ENCODE assay signal across 21 mouse cellular contexts in genomic region chr5:83868359-83868758, GRCm38 (mm10).
DNase-seq lines count a peak whose midpoint lies in the region; ATAC-seq lines count a peak whose summit lies in the region.
"Had no signal": no experiment of that assay in that cellular context is flagged by ENCODE, and none has a peak within 500 bp of the region (broad histone marks: within the 10 kb centered on the region; RNA-seq: fewer than 3 reads in every experiment).

No protein-coding gene starts in this region.

- H3K9ac ChIP-seq in forebrain, embryonic 14.5 days (ENCODE audit: low read length): no peak overlapping the region
- no peak overlapping the region for H3K9ac ChIP-seq in forebrain, embryonic 11.5 days (ENCODE audit: low read length)
- no peak overlapping the region for H3K9ac ChIP-seq in hindbrain, embryonic 15.5 days
- H3K9ac ChIP-seq in hindbrain, embryonic 11.5 days (ENCODE audit: low read depth, low read length): no peak overlapping the region
- H3K9ac ChIP-seq in midbrain, embryonic 14.5 days (replicated peaks; ENCODE audit: low read length): no peak overlapping the region
- H3K9ac ChIP-seq in midbrain, embryonic 16.5 days (ENCODE audit: low read depth, low read length): no peak overlapping the region
- no peak overlapping the region for H3K9ac ChIP-seq in neural tube, embryonic 14.5 days (replicated peaks; ENCODE audit: low read depth, low read length)
- H3K9ac ChIP-seq: forebrain, embryonic 15.5 days; heart, embryonic 13.5 days had no signal

- no peaks in the 10 kb centered on the region for H3K4me1 ChIP-seq in forebrain, embryonic 14.5 days (ENCODE audit: control insufficient read depth, insufficient read depth, low read length)
- H3K4me1 ChIP-seq in forebrain, embryonic 11.5 days (replicated peaks; ENCODE audit: control insufficient read depth, insufficient read depth, low read length): no peaks in the 10 kb centered on the region
- no peaks in the 10 kb centered on the region for H3K4me1 ChIP-seq in hindbrain, embryonic 15.5 days (replicated peaks)
- H3K4me1 ChIP-seq in hindbrain, embryonic 11.5 days (replicated peaks; ENCODE audit: control insufficient read depth, insufficient read depth, low read length): no peaks in the 10 kb centered on the region
- H3K4me1 ChIP-seq in midbrain, embryonic 14.5 days (ENCODE audit: control insufficient read depth, insufficient read depth, low read length): no peaks in the 10 kb centered on the region
- H3K4me1 ChIP-seq in midbrain, embryonic 16.5 days (ENCODE audit: control insufficient read depth, insufficient read depth, low read length): no peaks in the 10 kb centered on the region
- H3K4me1 ChIP-seq in neural tube, embryonic 14.5 days (ENCODE audit: control insufficient read depth, insufficient read depth, low read length): no peaks in the 10 kb centered on the region
- H3K4me1 ChIP-seq: forebrain, embryonic 10.5 days; forebrain, embryonic 15.5 days; heart, embryonic 10.5 days; heart, embryonic 13.5 days had no signal

- H3K4me3 ChIP-seq in forebrain, embryonic 14.5 days (ENCODE audit: low read depth, low read length): no peak overlapping the region
- no peak overlapping the region for H3K4me3 ChIP-seq in forebrain, embryonic 11.5 days (ENCODE audit: low read depth, low read length)
- no peak overlapping the region for H3K4me3 ChIP-seq in hindbrain, embryonic 15.5 days
- no peak overlapping the region for H3K4me3 ChIP-seq in hindbrain, embryonic 11.5 days (ENCODE audit: low read depth, low read length)
- no peak overlapping the region for H3K4me3 ChIP-seq in midbrain, embryonic 14.5 days (replicated peaks; ENCODE audit: low read depth, low read length)
- H3K4me3 ChIP-seq in midbrain, embryonic 16.5 days (ENCODE audit: low read depth, low read length): no peak overlapping the region
- no peak overlapping the region for H3K4me3 ChIP-seq in neural tube, embryonic 14.5 days (ENCODE audit: low read depth, low read length)
- H3K4me3 ChIP-seq: forebrain, embryonic 10.5 days; forebrain, embryonic 15.5 days; heart, adult 2 months; heart, embryonic 10.5 days; heart, embryonic 13.5 days had no signal

- 91% methylated on average over 4 of the region's 4 CpGs for WGBS in forebrain, embryonic 14.5 days
- WGBS in forebrain, embryonic 11.5 days: 89% methylated on average over 4 of the region's 4 CpGs
- 58% methylated on average over 4 of the region's 4 CpGs for WGBS in hindbrain, embryonic 15.5 days
- WGBS in hindbrain, embryonic 11.5 days: 81% methylated on average over 4 of the region's 4 CpGs
- WGBS in midbrain, embryonic 14.5 days: 72% methylated on average over 4 of the region's 4 CpGs
- 66% methylated on average over 4 of the region's 4 CpGs for WGBS in midbrain, embryonic 16.5 days
- WGBS in neural tube, embryonic 14.5 days: 46% methylated on average over 4 of the region's 4 CpGs

- H3K27me3 ChIP-seq in forebrain, embryonic 14.5 days (replicated peaks; ENCODE audit: control insufficient read depth, insufficient read depth, low read length): no peaks in the 10 kb centered on the region
- H3K27me3 ChIP-seq in forebrain, embryonic 11.5 days (ENCODE audit: control insufficient read depth, insufficient read depth, low read length): no peaks in the 10 kb centered on the region
- H3K27me3 ChIP-seq in hindbrain, embryonic 15.5 days: no peaks in the 10 kb centered on the region
- no peaks in the 10 kb centered on the region for H3K27me3 ChIP-seq in hindbrain, embryonic 11.5 days (ENCODE audit: control insufficient read depth, insufficient read depth, low read length)
- H3K27me3 ChIP-seq in midbrain, embryonic 14.5 days (ENCODE audit: control insufficient read depth, insufficient read depth, low read length): no peaks in the 10 kb centered on the region
- H3K27me3 ChIP-seq in midbrain, embryonic 16.5 days (ENCODE audit: control insufficient read depth, insufficient read depth, low read depth, low read length): no peaks in the 10 kb centered on the region
- no peaks in the 10 kb centered on the region for H3K27me3 ChIP-seq in neural tube, embryonic 14.5 days (ENCODE audit: control insufficient read depth, insufficient read depth, low read length)
- H3K27me3 ChIP-seq: forebrain, embryonic 15.5 days; heart, embryonic 13.5 days had no signal

- H3K27ac ChIP-seq in forebrain, embryonic 14.5 days (ENCODE audit: low read depth, low read length): no peak overlapping the region
- no peak overlapping the region for H3K27ac ChIP-seq in forebrain, embryonic 11.5 days (ENCODE audit: low read depth, low read length)
- 0 out of 2 replicates have a peak overlapping the region, but pooled peaks have one; percentile 22 for H3K27ac ChIP-seq in hindbrain, embryonic 15.5 days (replicated peaks)
- H3K27ac ChIP-seq in hindbrain, embryonic 11.5 days (ENCODE audit: low read depth, low read length): no peak overlapping the region
- no peak overlapping the region for H3K27ac ChIP-seq in midbrain, embryonic 14.5 days (replicated peaks; ENCODE audit: low read depth, low read length)
- no peak overlapping the region for H3K27ac ChIP-seq in midbrain, embryonic 16.5 days (ENCODE audit: low read length)
- H3K27ac ChIP-seq in neural tube, embryonic 14.5 days (ENCODE audit: low read depth, low read length): no peak overlapping the region
- H3K27ac ChIP-seq: forebrain, embryonic 10.5 days; forebrain, embryonic 15.5 days; heart, adult 2 months; heart, embryonic 10.5 days; heart, embryonic 13.5 days had no signal

- no peak overlapping the region for H3K4me2 ChIP-seq in forebrain, embryonic 14.5 days (ENCODE audit: low read length)
- no peak overlapping the region for H3K4me2 ChIP-seq in forebrain, embryonic 11.5 days (ENCODE audit: low read depth, low read length, severe bottlenecking)
- no peak overlapping the region for H3K4me2 ChIP-seq in hindbrain, embryonic 15.5 days
- H3K4me2 ChIP-seq in hindbrain, embryonic 11.5 days (replicated peaks; ENCODE audit: low read depth, low read length): no peak overlapping the region
- H3K4me2 ChIP-seq in midbrain, embryonic 14.5 days (ENCODE audit: low read length): no peak overlapping the region
- H3K4me2 ChIP-seq in midbrain, embryonic 16.5 days (ENCODE audit: low read length): no peak overlapping the region
- no peak overlapping the region for H3K4me2 ChIP-seq in neural tube, embryonic 14.5 days (ENCODE audit: low read depth, low read length)
- H3K4me2 ChIP-seq: forebrain, embryonic 15.5 days; heart, embryonic 13.5 days had no signal

- peak; percentile 1 for DNase-seq in forebrain, embryonic 14.5 days (ENCODE audit: low spot score)
- no peak for DNase-seq in forebrain, embryonic 11.5 days (ENCODE audit: low spot score)
- no peak for DNase-seq in hindbrain, embryonic 11.5 days (ENCODE audit: low spot score)
- DNase-seq in midbrain, embryonic 14.5 days: peak; percentile 34
- no peak for DNase-seq in neural tube, embryonic 10.5 days (ENCODE audit: extremely low spot score, low spot score)
- DNase-seq: adrenal gland, adult 8-10 months; adrenal gland, postnatal 25 days; cerebellum, adult 18-20 months; cerebellum, adult 9-10 months; cerebellum, postnatal 14 days; gastrocnemius, postnatal 25 days; heart, adult 2 months; heart, postnatal 14 days had no signal

- H3K9me3 ChIP-seq in forebrain, embryonic 14.5 days (replicated peaks; ENCODE audit: control insufficient read depth, low read length): no peaks in the 10 kb centered on the region
- no peaks in the 10 kb centered on the region for H3K9me3 ChIP-seq in forebrain, embryonic 11.5 days (ENCODE audit: control insufficient read depth, low read length)
- no peaks in the 10 kb centered on the region for H3K9me3 ChIP-seq in hindbrain, embryonic 15.5 days
- H3K9me3 ChIP-seq in hindbrain, embryonic 11.5 days (ENCODE audit: control insufficient read depth, low read length): no peaks in the 10 kb centered on the region
- no peaks in the 10 kb centered on the region for H3K9me3 ChIP-seq in midbrain, embryonic 14.5 days (ENCODE audit: control insufficient read depth, low read length)
- H3K9me3 ChIP-seq in midbrain, embryonic 16.5 days (replicated peaks; ENCODE audit: control insufficient read depth, low read length, poor library complexity, severe bottlenecking): no peaks in the 10 kb centered on the region
- no peaks in the 10 kb centered on the region for H3K9me3 ChIP-seq in neural tube, embryonic 14.5 days (ENCODE audit: control insufficient read depth, low read length)
- H3K9me3 ChIP-seq: forebrain, embryonic 10.5 days; forebrain, embryonic 15.5 days; heart, embryonic 10.5 days; heart, embryonic 13.5 days had no signal

- no peaks in the 10 kb centered on the region for H3K36me3 ChIP-seq in forebrain, embryonic 14.5 days (ENCODE audit: control insufficient read depth, insufficient read depth, low read length)
- H3K36me3 ChIP-seq in forebrain, embryonic 11.5 days (ENCODE audit: control insufficient read depth, insufficient read depth, low read length): no peaks in the 10 kb centered on the region
- H3K36me3 ChIP-seq in hindbrain, embryonic 15.5 days: no peaks in the 10 kb centered on the region
- no peaks in the 10 kb centered on the region for H3K36me3 ChIP-seq in hindbrain, embryonic 11.5 days (ENCODE audit: control insufficient read depth, insufficient read depth, low read length)
- H3K36me3 ChIP-seq in midbrain, embryonic 14.5 days (ENCODE audit: control insufficient read depth, insufficient read depth, low read length): no peaks in the 10 kb centered on the region
- no peaks in the 10 kb centered on the region for H3K36me3 ChIP-seq in midbrain, embryonic 16.5 days (ENCODE audit: control insufficient read depth, insufficient read depth, low read length)
- no peaks in the 10 kb centered on the region for H3K36me3 ChIP-seq in neural tube, embryonic 14.5 days (ENCODE audit: control insufficient read depth, insufficient read depth, low read length)
- H3K36me3 ChIP-seq: forebrain, embryonic 10.5 days; forebrain, embryonic 15.5 days; heart, embryonic 10.5 days; heart, embryonic 13.5 days had no signal

- no peak for ATAC-seq in forebrain, embryonic 14.5 days
- no peak for ATAC-seq in forebrain, embryonic 11.5 days (replicated peaks; ENCODE audit: low FRiP score)
- no peak for ATAC-seq in hindbrain, embryonic 15.5 days (ENCODE audit: low FRiP score, low read depth)
- no peak for ATAC-seq in hindbrain, embryonic 11.5 days (ENCODE audit: low FRiP score)
- no peak for ATAC-seq in midbrain, embryonic 14.5 days (ENCODE audit: low FRiP score, low TSS enrichment)
- ATAC-seq in midbrain, embryonic 16.5 days: no peak
- peak; percentile 65; the same call in 1 of the 2 replicates for ATAC-seq in neural tube, embryonic 14.5 days (ENCODE audit: low read depth)
- ATAC-seq: activated CD4-positive, CD25-positive, alpha-beta regulatory T cell, adult 4 months; forebrain, embryonic 15.5 days had no signal

Comparison
In these comparisons a context has a peak if more than half of its experiments do, and no peak if none do; other contexts are left out.
1. DNase-seq: peak in forebrain, embryonic 14.5 days (single experiment) and midbrain, embryonic 14.5 days (single experiment); none in forebrain, embryonic 11.5 days (single experiment), hindbrain, embryonic 11.5 days (single experiment) and neural tube, embryonic 10.5 days (single experiment).